Mouse (Mus musculus): Measurements from ENCODE around the gene Mdm4. TPM values are rescaled to one million over a fixed set of nuclear protein-coding genes. Genes with fewer than 3 reads are reported as not detected.

Mdm4 gene
- polyA plus RNA-seq, 1 experiment from 2014 or later: 53.5 TPM

GRCm38 (mm10) chr1:132964106-132964505, 66.3 kb downstream of the Mdm4 start:
- Histone ChIP-seq H3K4me2 (ENCODE audit: low read length) (no peak overlapping the region), H3K4me3 (replicated peaks; ENCODE audit: low read depth, low read length) (no peak overlapping the region), H3K36me3 (ENCODE audit: control insufficient read depth, insufficient read depth, low read length) (no peaks in the 10 kb centered on the region), H3K27ac (replicated peaks; ENCODE audit: low read depth, low read length) (no peak overlapping the region), H3K9ac (replicated peaks; ENCODE audit: low read length) (no peak overlapping the region), H3K27me3 (ENCODE audit: control insufficient read depth, insufficient read depth, low read length) (no peaks in the 10 kb centered on the region), H3K4me1 (ENCODE audit: control insufficient read depth, insufficient read depth, low read length) (no peaks in the 10 kb centered on the region), H3K9me3 (ENCODE audit: control insufficient read depth, low read length) (no peaks in the 10 kb centered on the region)
- 94% methylated on average over 2 of the region's 2 CpGs for WGBS
- DNase-seq (no peak), ATAC-seq (ENCODE audit: low FRiP score, low TSS enrichment) (no peak)

GRCm38 (mm10) chr1:132961751-132962150, 68.6 kb downstream of the Mdm4 start:
- Histone ChIP-seq H3K36me3 (ENCODE audit: control insufficient read depth, insufficient read depth, low read length) (no peaks in the 10 kb centered on the region), H3K4me2 (ENCODE audit: low read length) (no peak overlapping the region), H3K27me3 (ENCODE audit: control insufficient read depth, insufficient read depth, low read length) (no peaks in the 10 kb centered on the region), H3K4me3 (replicated peaks; ENCODE audit: low read depth, low read length) (no peak overlapping the region), H3K9ac (replicated peaks; ENCODE audit: low read length) (no peak overlapping the region), H3K9me3 (ENCODE audit: control insufficient read depth, low read length) (no peaks in the 10 kb centered on the region), H3K4me1 (ENCODE audit: control insufficient read depth, insufficient read depth, low read length) (no peaks in the 10 kb centered on the region), H3K27ac (replicated peaks; ENCODE audit: low read depth, low read length) (no peak overlapping the region)
- WGBS: 90% methylated on average over 3 of the region's 3 CpGs
- ATAC-seq (ENCODE audit: low FRiP score, low TSS enrichment): no peak
- DNase-seq: no peak

DNA sequence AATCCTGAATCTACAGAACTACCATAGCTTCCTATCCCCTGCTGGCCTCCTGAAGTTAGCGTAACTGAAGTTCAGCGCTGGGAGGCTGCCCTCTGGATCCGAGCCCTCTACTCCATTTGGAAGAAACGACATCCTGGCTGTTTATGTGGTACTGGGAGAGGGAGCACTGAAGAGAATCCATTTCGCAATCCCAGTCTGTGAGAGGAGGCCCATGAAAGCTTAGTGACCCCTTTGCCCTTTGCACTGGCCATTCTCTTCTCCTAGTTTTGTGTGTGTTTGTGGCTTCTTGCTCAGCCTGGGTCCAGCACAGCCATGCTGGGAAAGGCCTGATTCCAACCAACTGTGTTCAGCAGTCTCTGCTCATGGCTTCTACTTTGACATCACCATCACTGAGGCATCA, 73.6 kb downstream of the Mdm4 start:
- H3K27me3 ChIP-seq (ENCODE audit: control insufficient read depth, insufficient read depth, low read length): no peaks in the 10 kb centered on the region

GRCm38 (mm10) chr1:132947811-132948210, 82.5 kb downstream of the Mdm4 start:
- Histone ChIP-seq H3K36me3 (ENCODE audit: control insufficient read depth, insufficient read depth, low read length) (no peaks in the 10 kb centered on the region), H3K4me3 (replicated peaks; ENCODE audit: low read depth, low read length) (no peak overlapping the region), H3K4me1 (ENCODE audit: control insufficient read depth, insufficient read depth, low read length) (no peaks in the 10 kb centered on the region), H3K4me2 (ENCODE audit: low read length) (no peak overlapping the region), H3K9ac (replicated peaks; ENCODE audit: low read length) (no peak overlapping the region), H3K27me3 (ENCODE audit: control insufficient read depth, insufficient read depth, low read length) (no peaks in the 10 kb centered on the region), H3K27ac (replicated peaks; ENCODE audit: low read depth, low read length) (no peak overlapping the region), H3K9me3 (ENCODE audit: control insufficient read depth, low read length) (no peaks in the 10 kb centered on the region)
- ATAC-seq (ENCODE audit: low FRiP score, low TSS enrichment) (no peak), DNase-seq (no peak)
- 28% methylated on average over 7 of the region's 7 CpGs for WGBS

More for the DNA sequence above, 73.6 kb downstream of the Mdm4 start:
- Histone ChIP-seq H3K4me2 (ENCODE audit: low read length) (no peak overlapping the region), H3K4me1 (ENCODE audit: control insufficient read depth, insufficient read depth, low read length) (no peaks in the 10 kb centered on the region), H3K27ac (replicated peaks; ENCODE audit: low read depth, low read length) (no peak overlapping the region), H3K4me3 (replicated peaks; ENCODE audit: low read depth, low read length) (no peak overlapping the region), H3K9me3 (ENCODE audit: control insufficient read depth, low read length) (no peaks in the 10 kb centered on the region), H3K36me3 (ENCODE audit: control insufficient read depth, insufficient read depth, low read length) (no peaks in the 10 kb centered on the region), H3K9ac (replicated peaks; ENCODE audit: low read length) (no peak overlapping the region)
- 92% methylated on average over 5 of the region's 5 CpGs for WGBS
- ATAC-seq (ENCODE audit: low FRiP score, low TSS enrichment) (no peak), DNase-seq (no peak)

DNA sequence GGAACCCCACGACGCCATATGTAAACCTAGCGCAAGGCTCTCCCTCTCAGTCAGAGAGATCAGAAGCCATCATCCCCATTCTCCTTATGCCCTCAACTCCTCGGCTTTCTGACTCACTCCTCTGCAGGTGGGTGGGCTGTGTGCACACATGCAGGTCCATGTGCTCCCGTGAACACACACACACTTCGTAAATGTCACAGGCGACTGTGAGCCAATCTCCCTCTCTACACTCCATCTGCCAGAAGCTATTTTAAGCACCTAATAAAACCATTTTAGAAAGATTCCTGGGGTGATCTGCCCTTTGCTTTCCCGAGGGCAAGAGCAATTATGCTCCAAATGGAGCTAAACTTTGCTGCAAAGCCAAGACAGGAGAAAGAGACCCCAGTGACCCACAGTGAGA, 84.5 kb downstream of the Mdm4 start:
- ATAC-seq (ENCODE audit: low FRiP score, low TSS enrichment) (no peak), DNase-seq (no peak)
- no peak overlapping the region for H3K4me3 ChIP-seq (replicated peaks; ENCODE audit: low read depth, low read length)
- WGBS: 80% methylated on average over 8 of the region's 8 CpGs
- H3K27me3 ChIP-seq (ENCODE audit: control insufficient read depth, insufficient read depth, low read length): no peaks in the 10 kb centered on the region
- H3K36me3 ChIP-seq (ENCODE audit: control insufficient read depth, insufficient read depth, low read length): no peaks in the 10 kb centered on the region
- H3K4me1 ChIP-seq (ENCODE audit: control insufficient read depth, insufficient read depth, low read length): no peaks in the 10 kb centered on the region
- no peak overlapping the region for H3K27ac ChIP-seq (replicated peaks; ENCODE audit: low read depth, low read length)
- no peak overlapping the region for H3K9ac ChIP-seq (replicated peaks; ENCODE audit: low read length)
- no peak overlapping the region for H3K4me2 ChIP-seq (ENCODE audit: low read length)
- H3K9me3 ChIP-seq (ENCODE audit: control insufficient read depth, low read length): no peaks in the 10 kb centered on the region

GRCm38 (mm10) chr1:132938975-132939374, 91.4 kb downstream of the Mdm4 start:
- Histone ChIP-seq H3K9ac (replicated peaks; ENCODE audit: low read length) (no peak overlapping the region), H3K27ac (replicated peaks; ENCODE audit: low read depth, low read length) (no peak overlapping the region), H3K4me1 (ENCODE audit: control insufficient read depth, insufficient read depth, low read length) (no peaks in the 10 kb centered on the region), H3K4me2 (ENCODE audit: low read length) (no peak overlapping the region), H3K27me3 (ENCODE audit: control insufficient read depth, insufficient read depth, low read length) (no peaks in the 10 kb centered on the region), H3K9me3 (ENCODE audit: control insufficient read depth, low read length) (no peaks in the 10 kb centered on the region), H3K4me3 (replicated peaks; ENCODE audit: low read depth, low read length) (no peak overlapping the region), H3K36me3 (ENCODE audit: control insufficient read depth, insufficient read depth, low read length) (peaks cover 25% of the 10 kb centered on the region)
- no peak for DNase-seq
- ATAC-seq (ENCODE audit: low FRiP score, low TSS enrichment): no peak
- 80% methylated on average over 8 of the region's 8 CpGs for WGBS

GRCm38 (mm10) chr1:132937296-132938030, 92.9 kb downstream of the Mdm4 start:
- Histone ChIP-seq H3K27me3 (ENCODE audit: control insufficient read depth, insufficient read depth, low read length) (no peaks in the 10 kb centered on the region), H3K4me2 (ENCODE audit: low read length) (no peak overlapping the region), H3K9me3 (ENCODE audit: control insufficient read depth, low read length) (no peaks in the 10 kb centered on the region), H3K4me1 (ENCODE audit: control insufficient read depth, insufficient read depth, low read length) (no peaks in the 10 kb centered on the region), H3K4me3 (replicated peaks; ENCODE audit: low read depth, low read length) (no peak overlapping the region), H3K27ac (replicated peaks; ENCODE audit: low read depth, low read length) (no peak overlapping the region), H3K9ac (replicated peaks; ENCODE audit: low read length) (no peak overlapping the region), H3K36me3 (ENCODE audit: control insufficient read depth, insufficient read depth, low read length) (peaks cover 25% of the 10 kb centered on the region)
- DNase-seq (no peak), ATAC-seq (ENCODE audit: low FRiP score, low TSS enrichment) (no peak)
- 88% methylated on average over 26 of the region's 26 CpGs for WGBS

GRCm38 (mm10) chr1:132934856-132935255, 95.5 kb downstream of the Mdm4 start:
- ATAC-seq (ENCODE audit: low FRiP score, low TSS enrichment) (peak; percentile 71; the same call in 1 of the 2 replicates), DNase-seq (peak; percentile 79)
- no peak overlapping the region for H3K9ac ChIP-seq (replicated peaks; ENCODE audit: low read length)
- H3K4me3 ChIP-seq (replicated peaks; ENCODE audit: low read depth, low read length): no peak overlapping the region
- no peaks in the 10 kb centered on the region for H3K27me3 ChIP-seq (ENCODE audit: control insufficient read depth, insufficient read depth, low read length)
- 32% methylated on average over 7 of the region's 7 CpGs for WGBS
- no peaks in the 10 kb centered on the region for H3K9me3 ChIP-seq (ENCODE audit: control insufficient read depth, low read length)
- peaks cover 25% of the 10 kb centered on the region for H3K36me3 ChIP-seq (ENCODE audit: control insufficient read depth, insufficient read depth, low read length)
- H3K27ac ChIP-seq (replicated peaks; ENCODE audit: low read depth, low read length): no peak overlapping the region
- no peak overlapping the region for H3K4me2 ChIP-seq (ENCODE audit: low read length)
- no peaks in the 10 kb centered on the region for H3K4me1 ChIP-seq (ENCODE audit: control insufficient read depth, insufficient read depth, low read length)

GRCm38 (mm10) chr1:132932421-132932820, 97.9 kb downstream of the Mdm4 start:
- no peak overlapping the region for H3K9ac ChIP-seq (replicated peaks; ENCODE audit: low read length)
- H3K4me1 ChIP-seq (ENCODE audit: control insufficient read depth, insufficient read depth, low read length): peaks cover 9% of the 10 kb centered on the region; the same call in 1 of the 2 replicates
- no peak for DNase-seq
- no peak overlapping the region for H3K4me3 ChIP-seq (replicated peaks; ENCODE audit: low read depth, low read length)
- no peaks in the 10 kb centered on the region for H3K9me3 ChIP-seq (ENCODE audit: control insufficient read depth, low read length)
- no peak overlapping the region for H3K27ac ChIP-seq (replicated peaks; ENCODE audit: low read depth, low read length)
- 74% methylated on average over 2 of the region's 2 CpGs for WGBS
- peaks cover 5% of the 10 kb centered on the region for H3K36me3 ChIP-seq (ENCODE audit: control insufficient read depth, insufficient read depth, low read length)
- H3K4me2 ChIP-seq (ENCODE audit: low read length): no peak overlapping the region
- no peak for ATAC-seq (ENCODE audit: low FRiP score, low TSS enrichment)
- no peaks in the 10 kb centered on the region for H3K27me3 ChIP-seq (ENCODE audit: control insufficient read depth, insufficient read depth, low read length)
